Mouse (Mus musculus) ovary, adult 2 months (tissue): ENCODE measurements around the gene Epha2. TPM values are rescaled to one million over a fixed set of nuclear protein-coding genes. Genes with fewer than 3 reads are reported as not detected.

Experiments
- polyA plus RNA-seq: library from polyadenylated mRNA; depleted of rRNA; stranded (reverse); fragments of >200 nt; gene quantifications from 2 replicates; pipeline ENCODE4 v1.2.3, GENCODE M21; 2012; rRNA removed

Gene Epha2
- 11.6 and 14.6 TPM in 2 replicates for polyA plus RNA-seq

DNA sequence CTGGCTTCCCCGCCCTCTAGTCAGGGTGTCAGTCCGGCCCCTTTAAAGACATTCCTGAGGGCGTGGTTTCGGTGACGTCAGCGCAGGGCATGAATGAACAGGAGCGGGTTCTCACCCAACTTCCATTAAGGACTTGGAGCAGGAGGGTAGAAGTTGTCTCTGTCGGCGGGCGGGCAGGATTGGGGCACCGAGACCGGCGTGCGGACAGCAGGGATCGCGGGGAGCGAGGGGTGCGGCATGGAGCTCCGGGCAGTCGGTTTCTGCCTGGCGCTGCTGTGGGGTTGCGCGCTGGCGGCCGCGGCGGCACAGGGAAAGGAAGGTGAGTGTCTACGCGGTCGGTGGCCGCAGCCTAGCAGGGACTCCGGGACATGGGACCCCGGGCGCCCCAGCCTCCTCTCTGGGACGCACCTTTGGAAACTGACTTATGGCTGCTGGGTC, at the start of gene Epha2:
TSS of gene Epha2 (plus strand) at position 125 of the 438 bp plus-strand sequence.

DNA sequence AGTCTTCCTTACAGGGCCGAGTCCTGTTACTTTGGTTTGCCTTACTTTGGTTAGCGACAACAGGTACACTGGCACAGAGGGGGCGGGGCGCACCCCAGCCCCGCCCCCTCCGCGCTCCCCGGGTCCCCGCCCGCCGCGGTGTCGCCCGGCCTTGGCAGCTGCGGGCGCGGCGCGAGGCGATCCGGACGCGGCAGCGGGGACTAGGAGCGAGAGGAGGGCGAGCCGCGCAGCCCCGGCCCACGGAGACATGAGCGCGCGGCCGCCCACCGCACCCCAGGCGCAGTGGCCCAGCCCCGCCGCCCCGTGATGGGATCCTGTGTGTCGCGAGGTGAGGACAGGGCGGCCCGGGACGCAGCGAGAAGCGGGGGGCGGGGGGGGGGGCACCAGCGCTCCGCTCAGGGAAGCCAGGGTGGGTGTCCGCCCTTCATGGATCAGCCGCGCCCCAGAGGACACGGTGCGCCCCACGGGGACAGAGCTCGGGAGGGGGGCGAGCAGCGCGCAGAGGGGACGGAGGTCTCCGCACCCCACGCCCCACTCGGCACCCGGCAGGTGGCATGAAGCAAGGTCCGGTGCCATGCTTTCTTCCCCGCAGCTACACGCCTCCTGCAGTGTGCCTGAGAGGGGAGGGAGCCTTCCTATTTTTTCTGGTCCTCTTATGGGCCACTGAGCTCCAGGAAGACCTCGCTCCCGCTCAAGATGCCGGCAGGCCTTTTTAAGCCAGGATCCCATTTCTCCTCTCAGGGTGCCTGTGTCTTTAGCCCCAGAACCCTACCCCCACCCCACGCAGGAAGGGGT, 67.2 kb downstream of the Epha2 start, which contains the start of gene Fam131c:
TSS of gene Fam131c (plus strand) at position 224 of the 795 bp plus-strand sequence.

Other genes with a start within 250 kb of the Epha2 start
- gene Crocc, start 240.7 kb upstream of the Epha2 start, polyA plus RNA-seq, result 51.6 and 59.3 TPM in 2 replicates
- gene Necap2, start 222.9 kb upstream of the Epha2 start, polyA plus RNA-seq, result 63.9 and 73.7 TPM in 2 replicates
- gene Spata21, start 212.9 kb upstream of the Epha2 start, polyA plus RNA-seq, result 0.42 and 0.85 TPM in 2 replicates
- gene Szrd1, start 161.5 kb upstream of the Epha2 start, polyA plus RNA-seq, result 53.7 and 55.4 TPM in 2 replicates
- gene Fbxo42, start 153.3 kb upstream of the Epha2 start, polyA plus RNA-seq, result 16.9 and 18.5 TPM in 2 replicates
- 3.8 and 4.5 TPM in 2 replicates for gene Rsg1, start 87.3 kb upstream of the Epha2 start, polyA plus RNA-seq
- gene Arhgef19, start 61.7 kb upstream of the Epha2 start, polyA plus RNA-seq, result 25.2 and 27.8 TPM in 2 replicates
- gene Fam131c, start 67.0 kb downstream of the Epha2 start, polyA plus RNA-seq, result 4.6 and 6.3 TPM in 2 replicates
- not detected in 2 replicates for gene Clcnka, start 97.5 kb downstream of the Epha2 start, polyA plus RNA-seq
- not detected in 2 replicates for gene Clcnkb, start 114.8 kb downstream of the Epha2 start, polyA plus RNA-seq
- 15.4 and 16.0 TPM in 2 replicates for gene Hspb7, start 119.5 kb downstream of the Epha2 start, polyA plus RNA-seq
- gene Srarp, start 134.9 kb downstream of the Epha2 start, polyA plus RNA-seq, result 1.9 and 2.3 TPM in 2 replicates
- gene Zbtb17, start 143.4 kb downstream of the Epha2 start, polyA plus RNA-seq, result 61.4 and 64.3 TPM in 2 replicates
- 21.1 and 26.2 TPM in 2 replicates for gene Spen, start 237.4 kb downstream of the Epha2 start, polyA plus RNA-seq